Mouse (Mus musculus): ENCODE measurements at regions not wholly inside any gene's neighbourhood (a gene's known extent, or its start where the extent isn't known, plus 50 kb on each side); places are given as distances from the start of the nearest gene placed in this dataset.

DNA sequence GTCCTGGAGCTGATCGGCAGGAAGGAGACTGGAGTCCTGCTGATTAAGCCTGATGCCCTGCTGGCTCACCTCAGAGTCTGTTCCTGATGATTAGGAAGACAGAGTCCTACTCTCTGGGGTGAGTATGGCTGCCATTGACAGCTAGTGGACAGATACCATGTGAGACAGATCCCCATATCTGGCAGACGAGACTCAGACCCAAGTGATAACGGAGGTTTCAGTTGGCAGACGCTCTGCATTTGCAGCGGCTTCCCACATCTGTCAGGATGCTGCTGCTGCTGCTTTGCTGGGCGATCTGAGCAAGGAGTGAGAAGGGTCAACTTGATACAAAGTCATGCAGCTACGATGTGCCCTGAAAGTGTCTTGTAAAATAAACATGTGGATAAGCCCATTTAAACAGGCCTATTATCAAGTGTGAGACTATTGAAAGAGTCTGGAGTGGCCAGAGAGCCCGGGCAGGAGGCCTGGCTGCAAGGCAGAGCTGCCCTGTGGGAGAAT is 98.1 kb upstream of the Cops8 start:
- no peak for DNase-seq (ENCODE audit: low spot score in 2 of 2)

DNA sequence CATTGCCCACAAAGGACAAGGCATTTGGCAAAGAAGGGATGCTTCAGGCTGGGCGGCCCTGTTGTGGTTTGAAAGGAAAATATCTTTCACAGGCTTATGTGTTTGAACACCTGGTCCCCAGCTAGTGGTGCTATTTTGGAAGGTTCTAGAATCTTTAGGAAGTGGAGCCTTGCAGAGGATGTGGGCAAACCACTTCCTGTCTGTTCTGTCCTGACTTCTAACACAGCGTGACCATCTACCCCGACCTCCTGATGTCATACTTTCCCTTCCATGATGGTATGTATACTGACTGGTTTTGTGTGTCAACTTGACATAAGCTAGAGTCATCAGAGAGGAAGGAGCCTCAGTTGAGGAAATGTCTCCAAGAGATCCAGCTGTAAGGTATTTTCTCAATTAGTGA is 97.2 kb upstream of the Cops8 start:
- no peak for DNase-seq (ENCODE audit: low spot score in 2 of 2)

DNA sequence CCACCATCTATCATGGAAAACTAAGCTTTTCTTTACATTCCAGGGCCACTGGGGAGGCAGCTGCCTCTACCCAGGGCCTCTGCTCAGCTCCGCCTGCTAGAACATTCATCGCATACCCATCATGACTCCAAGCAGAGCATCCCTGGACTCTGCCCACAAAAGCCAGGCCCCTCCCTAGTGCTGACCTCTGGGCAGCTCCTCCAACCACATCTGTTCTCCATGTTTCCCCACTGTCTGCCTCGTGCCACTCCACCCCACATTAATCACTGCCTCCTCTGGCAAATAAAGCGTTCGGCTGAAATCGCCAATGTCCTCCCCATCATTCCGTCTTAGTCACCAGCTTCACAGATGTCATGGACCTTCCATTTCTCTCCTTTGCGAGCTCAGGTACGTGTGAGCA is 96.2 kb upstream of the Cops8 start:
- no peak for DNase-seq (ENCODE audit: low spot score in 2 of 2)

DNA sequence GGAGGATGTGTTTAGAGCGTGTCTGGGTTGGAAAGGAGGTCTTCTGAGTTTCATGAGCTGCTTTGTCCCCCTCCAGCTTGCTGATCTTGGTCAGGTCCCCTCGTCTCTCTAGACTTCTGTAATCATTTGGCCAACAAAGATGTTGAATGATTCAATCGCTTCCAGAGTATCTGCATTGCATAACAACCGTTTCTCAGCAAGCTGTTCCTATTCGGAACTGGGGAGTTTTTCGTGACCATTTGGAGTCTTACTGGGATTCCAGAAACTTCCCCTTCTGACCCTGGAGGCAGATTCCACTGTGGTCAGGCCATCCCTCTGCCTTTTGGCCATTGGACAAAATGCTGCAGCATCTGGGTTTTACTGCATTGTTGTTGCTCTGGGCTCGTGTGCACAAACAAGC is 93.4 kb upstream of the Cops8 start:
- DNase-seq (ENCODE audit: low spot score in 2 of 2), result peak in 1 of 2 experiments; percentile 17

DNA sequence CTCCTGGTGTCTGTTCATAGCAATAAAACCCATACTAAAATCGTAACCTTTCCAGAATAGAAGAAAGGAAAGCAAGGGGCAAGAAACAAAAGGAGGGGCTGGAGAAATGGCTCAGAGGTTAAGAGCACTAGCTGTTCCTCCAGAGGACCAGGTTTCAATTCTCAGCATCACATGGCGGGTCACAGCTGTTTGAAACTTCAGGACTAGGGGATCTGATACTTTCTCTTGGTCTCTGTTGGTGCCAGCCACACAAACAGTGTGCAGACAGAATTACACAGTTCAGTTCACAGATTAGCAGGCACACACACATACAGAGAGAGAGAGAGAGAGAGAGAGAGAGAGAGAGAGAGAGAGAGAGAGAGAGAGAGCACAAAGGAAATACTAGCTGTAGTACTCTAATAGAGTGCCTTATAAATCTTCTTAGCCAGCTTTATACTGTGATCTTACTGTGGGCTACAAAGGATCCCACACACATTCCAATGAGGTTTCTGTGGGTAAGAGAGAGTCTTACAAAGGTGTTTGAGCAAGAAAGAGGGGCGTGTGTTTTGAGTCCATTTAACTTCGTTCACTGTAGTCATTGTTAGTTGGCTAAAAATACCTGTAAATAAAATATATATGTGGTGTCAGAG is 89.2 kb upstream of the Cops8 start:
- no peak for DNase-seq (ENCODE audit: low spot score in 2 of 2)

DNA sequence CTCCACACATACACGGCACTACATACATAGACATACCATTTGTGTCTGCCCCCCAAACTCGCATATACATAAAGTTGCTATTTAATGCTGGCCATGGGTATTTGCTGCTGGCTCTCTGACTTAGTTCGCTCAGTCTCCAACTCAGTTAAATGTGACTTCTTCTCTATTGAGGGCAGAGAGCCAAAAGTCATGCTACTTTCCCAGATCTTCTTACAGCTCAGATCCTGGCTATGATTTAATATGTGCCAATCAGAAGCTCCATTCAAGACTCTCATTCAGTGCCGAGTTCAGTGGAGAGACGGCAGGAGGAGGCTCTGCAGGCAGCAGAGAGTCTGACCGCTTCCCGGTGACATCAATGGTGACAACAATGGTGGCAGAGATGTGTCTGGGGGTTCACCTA is 88.6 kb upstream of the Cops8 start:
- no peak for DNase-seq (ENCODE audit: low spot score in 2 of 2)

DNA sequence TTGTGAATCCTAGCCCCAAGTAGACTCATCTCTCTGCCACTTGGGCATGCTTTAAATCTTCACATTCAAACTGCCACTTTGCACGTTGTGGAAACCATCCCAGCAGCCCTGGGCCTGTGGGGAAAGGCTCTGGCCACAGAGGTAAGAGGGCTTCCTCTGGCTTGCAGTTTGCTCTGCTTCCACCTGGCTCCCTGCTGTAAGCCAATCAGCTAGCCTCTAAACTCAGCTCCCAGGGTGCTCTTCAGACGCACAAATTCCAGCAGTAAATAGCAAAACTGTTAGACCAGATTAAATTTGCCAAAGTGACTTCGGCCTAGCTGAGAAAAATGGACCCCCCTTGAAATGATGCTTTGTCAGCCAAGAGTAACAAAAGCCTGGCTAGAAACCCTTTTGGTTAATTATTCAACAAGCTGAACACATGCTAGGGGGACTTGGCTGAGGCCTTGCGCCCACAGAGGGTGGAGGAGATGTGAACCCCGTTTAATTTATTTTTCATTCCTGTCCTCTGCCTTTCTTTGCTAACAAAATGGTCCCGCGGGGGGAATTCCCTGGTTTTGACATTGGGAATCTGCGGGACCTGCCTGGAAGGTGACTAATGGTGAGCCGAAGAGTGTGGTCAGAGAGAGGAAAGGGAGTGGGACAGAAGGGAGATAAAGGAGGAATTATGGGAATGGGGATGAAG is 84.1 kb upstream of the Cops8 start:
- DNase-seq (ENCODE audit: low spot score in 2 of 2), result no peak

DNA sequence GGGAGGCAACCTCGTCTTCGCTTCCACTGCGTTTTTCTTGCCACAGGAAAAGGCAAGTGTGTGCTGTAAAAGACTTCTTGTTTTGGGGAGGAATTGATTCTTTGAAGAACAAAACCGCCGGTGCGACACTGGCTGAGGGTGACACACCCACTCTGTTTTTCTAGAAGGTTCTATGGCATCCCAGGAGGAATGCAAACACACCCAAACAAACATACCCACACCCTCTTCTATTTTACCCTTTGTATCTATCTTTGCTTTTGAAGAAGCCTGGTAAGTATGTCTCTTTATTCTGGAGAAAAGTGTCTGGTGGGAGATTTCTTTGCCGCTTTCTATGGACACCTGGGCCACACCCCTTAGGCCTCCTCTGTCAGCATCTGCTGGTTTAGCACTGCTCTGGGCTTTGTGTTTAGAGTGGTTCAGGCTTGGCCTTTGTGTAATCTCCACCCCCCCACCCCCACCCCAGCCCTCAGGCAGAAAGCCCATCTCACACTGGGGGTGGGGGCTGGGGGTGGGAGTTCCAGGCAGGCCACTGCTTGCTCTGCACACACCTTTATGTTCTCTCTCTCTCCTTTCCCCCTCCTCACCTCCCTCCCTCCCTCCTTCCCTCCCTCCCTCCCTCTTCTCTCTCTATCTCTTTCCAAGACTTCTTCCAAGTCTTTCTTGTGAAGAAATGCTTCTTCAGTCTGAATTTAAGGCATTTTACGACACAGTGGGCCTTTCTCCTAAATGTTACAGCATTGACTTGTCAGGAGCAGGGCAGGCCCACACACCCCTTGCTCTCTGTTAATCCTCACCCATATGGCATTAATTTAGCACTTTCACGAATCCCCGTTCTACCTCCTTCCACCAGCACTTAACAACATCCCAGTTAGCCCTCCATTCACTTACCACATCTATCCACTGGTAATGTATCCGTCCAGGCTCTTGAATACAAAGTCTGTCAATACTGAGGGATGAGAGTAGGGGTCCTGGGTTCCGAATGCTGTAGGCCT is 83.2 kb upstream of the Cops8 start:
- DNase-seq (ENCODE audit: low spot score in 2 of 2), result no peak

DNA sequence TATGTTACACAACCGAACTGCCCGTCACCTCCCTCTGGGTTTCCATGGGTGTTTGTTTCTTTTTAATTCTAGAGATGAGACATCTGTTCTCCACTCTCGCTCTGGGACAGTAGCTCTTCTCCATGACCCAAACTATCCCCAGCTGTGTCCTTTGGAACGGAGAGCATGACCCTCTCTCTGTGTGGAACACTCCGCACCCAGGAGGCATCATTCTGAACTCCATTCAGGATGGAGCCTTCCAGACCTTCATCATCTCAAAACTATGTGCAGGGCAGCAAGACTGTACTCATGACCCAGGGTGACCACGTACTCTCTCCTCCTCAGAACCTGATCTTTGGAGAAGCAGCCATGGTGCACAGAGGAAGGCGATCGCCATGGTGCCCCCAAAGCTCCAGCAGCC is 80.5 kb upstream of the Cops8 start:
- DNase-seq (ENCODE audit: low spot score in 2 of 2), result peak in 1 of 2 experiments; percentile 50

DNA sequence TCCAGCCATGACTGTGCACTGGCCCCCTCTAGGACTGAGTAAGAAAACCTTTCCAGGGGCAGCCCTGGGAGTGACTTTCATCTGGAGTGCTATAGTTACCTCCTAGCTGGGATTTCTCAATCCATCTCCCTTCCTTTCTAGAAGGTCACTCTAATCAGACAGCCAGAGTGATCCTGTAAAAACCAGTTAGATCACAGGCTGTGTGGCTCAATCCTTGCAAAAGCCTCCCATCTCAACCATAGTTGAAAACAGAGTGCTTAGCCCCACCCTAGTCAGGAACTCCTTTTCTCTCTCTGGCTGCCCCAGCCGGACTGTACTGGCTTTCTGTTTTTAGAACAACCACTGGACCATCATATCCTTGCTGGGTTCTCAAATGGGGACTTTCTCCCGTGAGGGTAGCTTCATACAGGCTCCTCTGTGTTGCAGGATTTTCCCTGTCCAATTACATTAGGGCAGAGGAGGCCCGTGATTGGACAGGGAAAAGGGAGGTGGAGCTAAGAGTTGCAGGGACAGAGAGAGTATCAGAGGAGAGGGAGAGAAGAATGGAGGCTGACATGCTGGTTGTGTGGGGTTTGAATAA is 78.0 kb upstream of the Cops8 start:
- no peak for DNase-seq (ENCODE audit: low spot score in 2 of 2)

DNA sequence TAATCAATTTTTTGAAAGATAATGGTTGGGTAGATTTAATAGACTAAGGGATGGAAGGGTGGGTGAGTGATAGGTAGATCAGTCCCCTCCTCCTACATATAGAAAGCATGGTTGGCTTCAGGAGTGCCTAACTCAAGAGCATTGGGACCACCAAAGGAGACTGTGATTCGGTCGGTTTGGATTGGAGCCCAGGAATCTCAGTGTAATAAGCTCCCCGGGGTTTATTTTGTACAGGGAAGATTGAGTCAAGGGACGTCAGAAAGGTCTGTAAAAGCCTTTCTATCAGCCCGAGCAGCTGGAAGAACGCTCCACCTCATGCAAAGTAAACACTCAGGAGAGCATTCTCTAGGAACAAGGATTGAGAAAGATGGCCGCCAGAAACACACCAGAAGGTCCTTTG is 76.5 kb upstream of the Cops8 start:
- DNase-seq (ENCODE audit: low spot score in 2 of 2), result no peak

DNA sequence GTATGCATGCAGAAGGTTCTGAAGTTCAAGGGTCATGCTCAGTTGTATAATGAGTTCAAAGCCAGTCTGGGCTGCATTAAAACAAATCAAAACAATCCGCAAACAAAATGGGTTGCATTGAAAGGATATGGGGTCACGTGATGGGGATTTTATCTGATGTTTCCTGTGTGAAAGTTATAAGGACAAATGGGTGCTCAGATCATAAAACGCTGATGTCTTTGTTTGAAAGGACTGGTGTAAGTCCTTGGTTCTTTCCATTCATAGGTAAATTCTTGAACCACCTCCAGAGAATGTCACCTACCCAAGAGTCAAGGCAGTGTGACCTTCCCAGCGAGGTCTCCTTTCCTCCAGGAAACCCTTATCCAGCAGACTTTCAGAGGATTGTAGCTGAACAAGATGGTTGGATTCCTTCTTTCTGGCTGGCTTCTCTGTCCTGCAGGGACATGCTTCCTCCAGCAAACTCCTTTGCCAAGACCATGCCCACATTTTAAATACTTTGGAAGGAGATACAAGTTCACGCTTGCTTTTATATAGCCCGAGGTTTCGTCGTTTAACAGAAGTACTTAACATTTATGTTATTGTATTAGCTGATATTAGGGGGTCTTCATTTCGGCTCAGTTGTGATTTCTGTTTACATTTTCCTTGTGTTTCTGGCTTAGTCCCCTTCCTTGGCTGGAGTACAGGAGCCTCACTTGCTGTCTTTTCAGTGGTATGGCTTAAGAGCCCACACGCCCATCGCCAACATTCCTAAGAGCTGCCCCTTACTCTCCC is 74.6 kb upstream of the Cops8 start:
- DNase-seq (ENCODE audit: low spot score in 2 of 2), result no peak

DNA sequence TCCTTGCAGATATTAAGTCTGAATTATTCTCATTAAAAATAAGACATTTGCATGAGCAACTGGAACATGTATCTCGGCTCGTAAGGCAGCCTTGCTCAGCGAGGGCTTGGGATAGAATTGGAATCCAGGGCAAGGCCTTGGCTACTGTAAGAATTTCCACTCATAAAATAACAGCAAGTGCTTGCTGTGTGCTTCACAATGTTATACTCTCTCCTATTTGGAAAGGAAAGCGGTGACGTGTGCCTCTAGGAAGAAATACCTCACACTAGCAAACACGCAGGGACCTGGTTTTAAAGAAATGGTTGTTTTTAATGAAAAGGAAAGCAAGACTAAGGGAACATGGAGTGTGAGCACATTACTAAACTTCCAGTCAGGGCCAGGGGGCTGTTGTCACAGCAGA is 69.3 kb upstream of the Cops8 start:
- DNase-seq (ENCODE audit: low spot score in 2 of 2), result no peak

DNA sequence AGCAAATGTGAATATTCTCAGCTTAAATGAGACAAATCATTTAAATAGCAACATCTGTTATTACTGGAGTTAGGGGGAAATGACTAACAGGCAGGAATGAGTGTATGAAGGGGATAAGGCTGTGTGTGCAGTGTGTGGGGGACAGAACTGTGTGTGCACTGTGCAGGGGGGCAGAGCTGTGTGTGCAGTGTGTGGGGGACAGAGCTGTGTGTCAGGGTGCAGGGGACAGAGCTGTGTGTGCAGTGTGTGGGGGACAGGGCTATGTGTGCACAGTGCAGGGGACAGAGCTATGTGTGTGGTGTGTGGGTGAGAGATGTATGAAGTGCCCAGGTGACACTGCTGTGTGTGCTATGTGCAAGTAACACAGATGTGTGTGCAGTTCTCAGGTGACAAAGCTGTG is 66.7 kb upstream of the Cops8 start:
- no peak for DNase-seq (ENCODE audit: low spot score in 2 of 2)

DNA sequence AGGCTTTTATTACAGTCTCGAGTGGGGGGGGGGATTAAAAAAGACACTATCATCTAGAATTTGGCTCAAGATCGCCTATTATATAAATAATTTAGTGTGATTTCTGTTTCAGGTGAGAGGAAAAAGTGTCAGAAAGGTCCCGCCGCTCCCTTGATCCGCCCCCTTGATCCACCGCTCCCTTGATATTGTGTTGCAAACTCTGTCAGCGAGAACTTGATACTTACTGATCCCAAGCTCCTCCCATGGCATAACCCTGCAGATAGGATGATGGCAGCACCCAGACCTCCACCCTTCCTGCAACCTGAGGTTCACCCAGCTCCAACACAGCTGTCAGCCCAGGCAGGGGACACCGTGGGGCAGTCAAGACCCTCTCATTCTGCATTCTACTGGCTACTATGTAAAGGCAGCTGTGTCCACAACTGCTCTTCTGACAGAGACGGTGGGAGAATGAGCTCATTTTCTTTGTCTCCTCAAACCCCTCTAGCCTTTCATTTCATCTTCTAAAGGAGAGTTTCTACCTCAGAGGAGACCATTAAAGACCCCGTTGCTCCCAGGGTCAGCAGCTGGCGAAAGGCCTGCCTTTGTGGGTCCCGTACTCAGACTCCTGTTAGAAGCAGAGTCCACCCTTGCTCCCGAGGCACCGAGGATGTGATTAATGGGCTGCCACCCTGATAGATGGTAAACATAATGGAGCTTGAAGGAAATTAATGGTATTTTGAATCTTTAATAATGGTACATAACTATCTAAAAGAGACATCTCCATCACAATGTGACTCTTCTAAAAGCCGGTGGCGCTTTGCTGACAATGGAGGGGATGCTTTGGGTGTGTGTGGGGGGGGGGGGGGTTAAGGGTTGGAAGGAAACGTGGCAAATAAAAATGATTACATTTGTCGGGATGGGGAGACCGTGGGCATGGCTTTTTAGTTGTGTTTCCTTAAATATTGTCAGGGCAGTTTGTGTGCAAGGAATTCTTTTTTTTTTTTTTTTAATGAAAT is 58.7 kb upstream of the Cops8 start:
- DNase-seq (ENCODE audit: low spot score in 2 of 2), result no peak

DNA sequence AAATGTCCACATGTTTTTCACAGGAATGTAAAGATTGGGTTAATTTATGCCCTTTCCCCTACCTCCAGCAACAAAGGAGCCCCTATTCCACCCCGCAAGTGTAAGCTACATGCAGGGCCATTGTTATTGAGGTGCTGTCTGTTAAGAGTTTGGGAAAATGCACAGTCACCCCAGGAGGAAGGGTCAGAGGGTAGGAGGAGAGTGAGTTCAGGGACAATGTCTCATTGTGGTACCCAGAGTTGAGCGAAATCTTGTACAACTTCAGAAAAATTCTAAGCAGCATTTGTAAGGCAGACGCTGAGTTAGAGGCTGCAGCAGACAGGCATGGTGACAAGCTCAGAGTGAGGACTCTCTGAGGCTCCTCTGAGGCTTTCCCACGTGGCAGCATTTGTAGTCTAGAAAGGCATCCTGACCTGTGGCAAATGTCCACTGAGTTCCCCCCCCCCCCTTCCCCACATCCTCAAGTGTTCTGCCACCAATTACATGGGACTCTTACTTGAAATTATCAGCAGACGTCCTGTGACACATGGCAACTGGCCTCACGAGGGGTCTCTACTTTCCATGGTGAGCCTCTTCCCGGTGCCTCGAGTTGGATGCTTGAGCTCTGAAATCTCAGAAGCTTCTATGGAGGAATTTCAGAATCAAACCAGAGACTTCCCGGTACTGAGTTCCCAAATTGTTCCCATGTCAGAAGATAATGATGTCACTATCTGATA is 57.8 kb upstream of the Cops8 start:
- DNase-seq (ENCODE audit: low spot score in 2 of 2), result no peak

DNA sequence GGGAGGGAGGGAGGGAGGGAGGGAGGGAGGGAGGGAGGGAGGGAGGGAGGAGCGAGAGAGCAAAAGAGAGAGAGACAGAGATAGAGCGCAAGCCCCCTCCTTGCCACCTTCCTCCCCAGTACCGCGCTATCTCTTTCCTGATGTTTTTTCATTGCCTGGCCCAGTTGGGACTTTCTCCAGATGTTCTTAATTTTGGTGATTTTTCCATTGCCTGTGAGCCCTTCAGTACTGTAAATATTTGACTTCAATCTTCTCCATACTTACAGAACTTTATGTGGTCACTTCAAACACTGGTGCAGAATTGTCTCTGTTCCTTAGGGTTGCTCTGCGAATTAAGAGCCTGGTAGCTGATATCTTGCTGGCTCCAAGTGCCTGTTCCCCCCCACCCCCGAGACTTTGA is 50.1 kb upstream of the Cops8 start:
- no peak for DNase-seq (ENCODE audit: low spot score in 2 of 2)

Measured in urinary bladder, postnatal 36 days (tissue).